Mouse (Mus musculus): ENCODE data around the gene Rgs3.

- TF ChIP-seq CTCF (IDR thresholded peaks at IDR 0.05; ENCODE audit: low read depth, low read length) (no peak), POLR2A (IDR thresholded peaks at IDR 0.05; ENCODE audit: extremely low read depth, insufficient read depth, low read length) (no peak)
These were observed 87.1 kb downstream of the Rgs3 start for GRCm38 (mm10) chr4:62646556-62647248.
